In genomic region chr11:77931541-77932433, GRCm38 (mm10) we compare ENCODE assay signal across 9 mouse cellular contexts. TPM values are rescaled to one million over a fixed set of nuclear protein-coding genes. Genes with fewer than 3 reads are reported as not detected.
DNase-seq lines count a peak whose midpoint lies in the region; ATAC-seq lines count a peak whose summit lies in the region.
"Had no signal": no experiment of that assay in that cellular context is flagged by ENCODE, and none has a peak within 500 bp of the region (broad histone marks: within the 10 kb centered on the region; RNA-seq: fewer than 3 reads in every experiment).

No protein-coding gene starts in this region.

- H3K4me3 ChIP-seq in lung, embryonic 16.5 days (ENCODE audit: low read length): peak overlapping the region; percentile 55
- H3K4me3 ChIP-seq in limb, embryonic 12.5 days (replicated peaks): peak overlapping the region; percentile 50
- peak overlapping the region; percentile 42 for H3K4me3 ChIP-seq in stomach, embryonic 14.5 days (ENCODE audit: low read depth, low read length)

- ATAC-seq in lung, embryonic 16.5 days (ENCODE audit: low read depth): no peak
- ATAC-seq in limb, embryonic 12.5 days (ENCODE audit: insufficient number of reproducible peaks, insufficient read depth, low FRiP score, low TSS enrichment, low read depth): no peak
- ATAC-seq in stomach, embryonic 14.5 days (ENCODE audit: insufficient number of reproducible peaks, insufficient read depth, low FRiP score, low read depth): no peak

- H3K4me1 ChIP-seq in lung, embryonic 16.5 days (replicated peaks; ENCODE audit: control insufficient read depth, insufficient read depth, low read length): peaks cover 6% of the 10 kb centered on the region
- peaks cover 24% of the 10 kb centered on the region for H3K4me1 ChIP-seq in limb, embryonic 12.5 days (replicated peaks)
- H3K4me1 ChIP-seq in stomach, embryonic 14.5 days (ENCODE audit: control insufficient read depth, insufficient read depth, low read length): peaks cover 7% of the 10 kb centered on the region; the same call in 1 of the 2 replicates

- no peak overlapping the region for H3K9ac ChIP-seq in lung, embryonic 16.5 days (ENCODE audit: low read length)
- H3K9ac ChIP-seq in limb, embryonic 12.5 days (replicated peaks): no peak overlapping the region
- no peak overlapping the region for H3K9ac ChIP-seq in stomach, embryonic 14.5 days (replicated peaks; ENCODE audit: low read depth, low read length)

- no peaks in the 10 kb centered on the region for H3K36me3 ChIP-seq in lung, embryonic 16.5 days (ENCODE audit: control insufficient read depth, insufficient read depth, low read length)
- H3K36me3 ChIP-seq in limb, embryonic 12.5 days: no peaks in the 10 kb centered on the region
- H3K36me3 ChIP-seq in stomach, embryonic 14.5 days (ENCODE audit: control insufficient read depth, insufficient read depth, low read length): no peaks in the 10 kb centered on the region

- peaks cover 59% of the 10 kb centered on the region for H3K27me3 ChIP-seq in lung, embryonic 16.5 days (ENCODE audit: control insufficient read depth, insufficient read depth, low read depth, low read length)
- H3K27me3 ChIP-seq in limb, embryonic 12.5 days: peaks cover 96% of the 10 kb centered on the region
- H3K27me3 ChIP-seq in stomach, embryonic 14.5 days (ENCODE audit: control insufficient read depth, insufficient read depth, low read length): peaks cover 46% of the 10 kb centered on the region

- no peaks in the 10 kb centered on the region for H3K9me3 ChIP-seq in lung, embryonic 16.5 days (ENCODE audit: control insufficient read depth, low read length)
- no peaks in the 10 kb centered on the region for H3K9me3 ChIP-seq in limb, embryonic 12.5 days
- H3K9me3 ChIP-seq in stomach, embryonic 14.5 days (ENCODE audit: control insufficient read depth, low read depth, low read length): no peaks in the 10 kb centered on the region

- H3K27ac ChIP-seq in lung, embryonic 16.5 days (ENCODE audit: low read length): no peak overlapping the region
- no peak overlapping the region for H3K27ac ChIP-seq in limb, embryonic 12.5 days
- H3K27ac ChIP-seq in stomach, embryonic 14.5 days (ENCODE audit: low read length): no peak overlapping the region

- H3K4me2 ChIP-seq in lung, embryonic 16.5 days (ENCODE audit: low read depth, low read length): peak overlapping the region; percentile 97
- H3K4me2 ChIP-seq in limb, embryonic 12.5 days: peak overlapping the region; percentile 97
- peak overlapping the region; percentile 99 for H3K4me2 ChIP-seq in stomach, embryonic 14.5 days (replicated peaks; ENCODE audit: low read depth, low read length)

- peak; percentile 39 to 48 for DNase-seq in cerebellum, adult 18-20 months
- DNase-seq in cerebellum, adult 9-10 months: no peak
- DNase-seq in lung, adult 18-20 months: no peak
- DNase-seq in left cerebral cortex, adult 18-20 months (ENCODE audit: low spot score in 2 of 2): no peak
- DNase-seq in right cerebral cortex, adult 18-20 months: no peak

- 2% methylated on average over 41 of the region's 41 CpGs for WGBS in lung, embryonic 16.5 days
- WGBS in limb, embryonic 12.5 days: under 1% methylated on average over 41 of the region's 41 CpGs
- 1% methylated on average over 41 of the region's 41 CpGs for WGBS in stomach, embryonic 14.5 days

RNA-seq across cellular contexts. Expression of gene Sez6, which starts 1.2 kb away (rescaled TPM):
- polyA plus RNA-seq in lung, embryonic 16.5 days (2015; fragmentation: Nextera tagmentation; extraction: Ambion mirVana): 0.34 and 0.69 TPM in 2 replicates
- 0.06 TPM in 1 of 2 replicates, not detected in the other for polyA plus RNA-seq in limb, embryonic 12.5 days (2016; fragmentation: Nextera tagmentation; extraction: Ambion mirVana)
- polyA plus RNA-seq in stomach, embryonic 14.5 days (2014; fragmentation: Nextera tagmentation; extraction: Ambion mirVana): 2.1 and 3.0 TPM in 2 replicates
- total RNA-seq in left cerebral cortex, adult 18-20 months (2021): 100 to 1,000 TPM; 145 to 154 TPM
- total RNA-seq: liver, adult 2 months had no signal
- polyA plus RNA-seq: liver, adult 2 months had no signal

RNA-seq across cellular contexts. Expression of gene Pipox, which starts 37.9 kb away (rescaled TPM):
- 1.1 and 1.7 TPM in 2 replicates for polyA plus RNA-seq in lung, embryonic 16.5 days (2015; fragmentation: Nextera tagmentation; extraction: Ambion mirVana)
- polyA plus RNA-seq in limb, embryonic 12.5 days (2016; fragmentation: Nextera tagmentation; extraction: Ambion mirVana): 0.41 and 0.66 TPM in 2 replicates
- 13.4 and 14.2 TPM in 2 replicates for polyA plus RNA-seq in stomach, embryonic 14.5 days (2014; fragmentation: Nextera tagmentation; extraction: Ambion mirVana)
- 1 to 10 TPM in 1 of 2 experiments, under 1 TPM in 1; 0.81 to 1.2 TPM for total RNA-seq in left cerebral cortex, adult 18-20 months (2021)

RNA-seq across cellular contexts. Expression of gene Phf12, which starts 50.8 kb away (rescaled TPM):
- 13.8 and 13.9 TPM in 2 replicates for polyA plus RNA-seq in lung, embryonic 16.5 days (2015; fragmentation: Nextera tagmentation; extraction: Ambion mirVana)
- 26.8 and 27.7 TPM in 2 replicates for polyA plus RNA-seq in limb, embryonic 12.5 days (2016; fragmentation: Nextera tagmentation; extraction: Ambion mirVana)
- 16.9 and 22.5 TPM in 2 replicates for polyA plus RNA-seq in stomach, embryonic 14.5 days (2014; fragmentation: Nextera tagmentation; extraction: Ambion mirVana)
- total RNA-seq in left cerebral cortex, adult 18-20 months (2021): 10 to 100 TPM; 51.6 to 54.0 TPM

Comparison
In these comparisons a context has a peak if more than half of its experiments do, and no peak if none do; other contexts are left out.
1. DNase-seq: peak in cerebellum, adult 18-20 months (2 of 2); none in cerebellum, adult 9-10 months (single experiment), lung, adult 18-20 months (0 of 2), left cerebral cortex, adult 18-20 months (0 of 2) and right cerebral cortex, adult 18-20 months (single experiment).
2. Peak in every context shown above with its lines, with median percentiles within 50 percentile points of each other: H3K4me2 ChIP-seq and H3K4me3 ChIP-seq.